8 mouse cellular contexts compared by ENCODE assay signal in genomic region chr8:122611295-122612133, GRCm38 (mm10). TPM values are rescaled to one million over a fixed set of nuclear protein-coding genes. Genes with fewer than 3 reads are reported as not detected.
DNase-seq lines count a peak whose midpoint lies in the region; ATAC-seq lines count a peak whose summit lies in the region.

Galns (minus strand) TSS chr8:122611463.
Trappc2l (plus strand) TSS chr8:122611640.

- H3K4me2 ChIP-seq in hindbrain, embryonic 16.5 days (ENCODE audit: low read length) = peak within 1 kb of the TSS; percentile 79

- H3K9me3 ChIP-seq in hindbrain, embryonic 16.5 days (ENCODE audit: control insufficient read depth, low read length) = no peaks in the 10 kb centered on the region

- peak within 1 kb of the TSS; percentile 80 for H3K4me3 ChIP-seq in hindbrain, embryonic 16.5 days (ENCODE audit: low read length)
- peak within 1 kb of the TSS; percentile 73 for H3K4me3 ChIP-seq in macrophage (ENCODE audit: inconsistent target)

- peak within 1 kb of the TSS; percentile 84 for H3K9ac ChIP-seq in hindbrain, embryonic 16.5 days (ENCODE audit: low read depth, low read length)

- WGBS in hindbrain, embryonic 16.5 days = 0% methylated on average over 42 of the region's 57 CpGs
- under 1% methylated on average over 56 of the region's 57 CpGs for WGBS in macrophage (ENCODE audit: missing documents)

- H3K27me3 ChIP-seq in hindbrain, embryonic 16.5 days (replicated peaks; ENCODE audit: control insufficient read depth, insufficient read depth, low read length) = no peaks in the 10 kb centered on the region

- H3K27ac ChIP-seq in hindbrain, embryonic 16.5 days (ENCODE audit: low read depth, low read length) = peak within 1 kb of the TSS; percentile 77
- H3K27ac ChIP-seq in macrophage = peak within 1 kb of the TSS; percentile 66

- H3K79me2 ChIP-seq in macrophage (ENCODE audit: inconsistent target) = peaks cover 52% of the 10 kb centered on the region

- ATAC-seq in hindbrain, embryonic 16.5 days = peak; percentile 98

- peak; percentile 97 for DNase-seq in WW6 (ENCODE audit: low read depth, low spot score)
- DNase-seq in cerebellum, postnatal 4 days (ENCODE audit: low spot score in 2 of 2) = peak; percentile 79 to 92
- peak; percentile 96 for DNase-seq in gastrocnemius, adult 18-20 months (ENCODE audit: low spot score)
- DNase-seq in left cerebral cortex, adult 18-20 months (ENCODE audit: low spot score in 2 of 2) = peak; percentile 88 to 93
- peak; percentile 96 for DNase-seq in right cerebral cortex, adult 18-20 months
- DNase-seq in urinary bladder, postnatal 10 days (ENCODE audit: low spot score) = peak; percentile 83

- peaks cover 16% of the 10 kb centered on the region for H3K4me1 ChIP-seq in hindbrain, embryonic 16.5 days (ENCODE audit: control insufficient read depth, insufficient read depth, low read depth, low read length)

- H3K36me3 ChIP-seq in hindbrain, embryonic 16.5 days (ENCODE audit: control insufficient read depth, insufficient read depth, low read length) = 0 out of 2 replicates have a peak, but pooled peaks cover 2% of the 10 kb centered on the region
- H3K36me3 ChIP-seq in macrophage (ENCODE audit: inconsistent target) = peaks cover 22% of the 10 kb centered on the region

RNA-seq across cellular contexts. Expression of gene Galns, which starts in this region (rescaled TPM):
- 1 to 10 TPM; 1.0 to 1.1 TPM for total RNA-seq in gastrocnemius, adult 18-20 months (2021)
- 8.7 TPM in 2 replicates for polyA plus RNA-seq in hindbrain, embryonic 16.5 days (2015; fragmentation: Nextera tagmentation; extraction: Ambion mirVana)
- 1 to 10 TPM; 8.1 to 8.3 TPM for total RNA-seq in left cerebral cortex, adult 18-20 months (2021)
- 10 to 100 TPM; 10.3 to 60.8 (median 33.9) TPM for total RNA-seq in macrophage (2018; cell fraction: chromatin; rRNA removed)
- 100 to 1,000 TPM in 8 of 26 experiments, 10 to 100 TPM in 18; 70.1 to 132 (median 87.3) TPM for total RNA-seq in macrophage (2018; cell fraction: cytosol; rRNA removed)
- total RNA-seq in macrophage (2018; cell fraction: nucleus; rRNA removed) = 100 to 1,000 TPM in 6 of 26 experiments, 10 to 100 TPM in 20; 33.0 to 130 (median 90.1) TPM
- 70.7 to 140 TPM (median 99.8 TPM) in 3 replicates for polyA plus RNA-seq in macrophage (2018)

RNA-seq across cellular contexts. Expression of gene Trappc2l, which starts in this region (rescaled TPM):
- 10 to 100 TPM; 39.9 to 46.1 TPM for total RNA-seq in gastrocnemius, adult 18-20 months (2021)
- polyA plus RNA-seq in hindbrain, embryonic 16.5 days (2015; fragmentation: Nextera tagmentation; extraction: Ambion mirVana) = 109 and 110 TPM in 2 replicates
- 10 to 100 TPM; 79.6 to 86.0 TPM for total RNA-seq in left cerebral cortex, adult 18-20 months (2021)
- total RNA-seq in macrophage (2018; cell fraction: chromatin; rRNA removed) = 100 to 1,000 TPM in 1 of 26 experiments, 10 to 100 TPM in 24, 1 to 10 TPM in 1; 9.3 to 112 (median 48.1) TPM
- total RNA-seq in macrophage (2018; cell fraction: cytosol; rRNA removed) = 10 to 100 TPM; 46.6 to 71.7 (median 62.5) TPM
- 10 to 100 TPM; 19.8 to 65.7 (median 38.5) TPM for total RNA-seq in macrophage (2018; cell fraction: nucleus; rRNA removed)
- 54.4 to 79.3 TPM (median 76.9 TPM) in 3 replicates for polyA plus RNA-seq in macrophage (2018)

Comparison
In these comparisons a context has a peak if more than half of its experiments do, and no peak if none do; other contexts are left out.
1. Peak in every context shown above with its lines: DNase-seq, ATAC-seq, H3K4me3 ChIP-seq and H3K27ac ChIP-seq.
2. RNA of gene Galns (total RNA-seq): 8.1 to 8.3 TPM in left cerebral cortex, adult 18-20 months; 1.0 to 1.1 TPM in gastrocnemius, adult 18-20 months; every median in the first group is over 4 times any median in the second.